Mouse (Mus musculus) urinary bladder, adult 18-20 months (tissue): ENCODE results near the gene Isyna1.
"Not testable (repeated sequence)": the region's sequence is repeated elsewhere in the genome, so short reads cannot be mapped to it uniquely, and the experiment has no call there.

Source experiments
- DNase-seq, 2 experiments: peaks; one replicate each; pipeline ENCODE4 v3.0.0; 2022; ENCODE audit warnings: low spot score in 2 of 2, mixed read lengths in 2 of 2

The Isyna1 gene

GRCm38 (mm10) chr8:70574915-70575314 is 19.3 kb upstream of the Isyna1 start:
- no peak for DNase-seq

GRCm38 (mm10) chr8:70577207-70577606 is 17.0 kb upstream of the Isyna1 start:
- DNase-seq: no peak

- DNase-seq: no peak
Observed at GRCm38 (mm10) chr8:70583476-70584387, 10.4 kb upstream of the Isyna1 start.

DNA sequence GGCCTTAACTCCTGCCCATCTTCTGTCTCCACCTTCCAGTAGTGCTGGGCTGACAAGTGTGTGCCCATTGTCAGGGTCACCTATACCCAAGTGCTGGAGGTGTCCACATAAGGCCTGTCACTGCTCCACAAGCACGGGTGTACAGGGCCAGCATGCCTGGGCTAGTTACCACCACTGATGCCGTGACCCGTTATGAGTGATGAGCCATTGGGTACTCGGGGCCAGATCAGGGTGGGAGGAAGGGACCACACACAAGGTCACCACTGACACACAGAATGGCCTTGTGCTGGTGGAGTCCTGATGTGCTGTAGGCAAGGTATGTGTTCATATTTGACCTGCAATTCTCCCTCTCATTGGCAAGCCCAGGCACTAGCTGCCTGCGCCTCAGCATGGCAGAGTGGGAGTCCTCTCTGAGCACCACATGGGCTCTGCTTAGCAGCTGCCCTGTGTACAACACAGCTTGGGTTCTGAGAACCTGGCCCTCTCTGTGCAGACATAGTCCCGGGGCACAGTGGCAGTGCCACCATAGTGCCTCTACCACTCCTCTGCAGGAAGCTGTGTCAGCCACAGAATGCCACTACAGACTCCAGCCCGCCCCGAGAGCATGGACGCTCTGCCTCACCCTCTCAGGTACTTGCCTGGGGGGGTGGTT is 9.4 kb upstream of the Isyna1 start:
- DNase-seq: no peak

DNA sequence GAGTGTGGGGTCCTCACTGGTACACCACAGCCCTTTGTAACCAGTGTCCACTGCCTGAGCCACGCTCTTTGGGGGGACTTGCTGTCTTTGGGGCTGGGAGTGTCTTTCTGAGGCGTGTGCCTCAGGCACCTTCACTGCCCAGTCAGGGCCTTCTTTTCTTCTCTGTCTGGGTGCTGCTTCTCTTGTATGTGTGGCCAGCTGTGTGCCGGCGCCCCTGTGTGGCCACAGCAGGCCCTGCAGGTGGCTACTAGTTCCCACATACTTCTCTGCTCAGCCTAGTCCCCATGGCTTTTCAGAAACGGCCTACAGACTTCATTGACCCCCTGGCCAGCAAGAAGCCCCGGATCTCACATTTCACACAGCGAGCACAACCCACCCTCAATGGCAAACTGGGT is 8.9 kb upstream of the Isyna1 start:
- DNase-seq: no peak

DNA sequence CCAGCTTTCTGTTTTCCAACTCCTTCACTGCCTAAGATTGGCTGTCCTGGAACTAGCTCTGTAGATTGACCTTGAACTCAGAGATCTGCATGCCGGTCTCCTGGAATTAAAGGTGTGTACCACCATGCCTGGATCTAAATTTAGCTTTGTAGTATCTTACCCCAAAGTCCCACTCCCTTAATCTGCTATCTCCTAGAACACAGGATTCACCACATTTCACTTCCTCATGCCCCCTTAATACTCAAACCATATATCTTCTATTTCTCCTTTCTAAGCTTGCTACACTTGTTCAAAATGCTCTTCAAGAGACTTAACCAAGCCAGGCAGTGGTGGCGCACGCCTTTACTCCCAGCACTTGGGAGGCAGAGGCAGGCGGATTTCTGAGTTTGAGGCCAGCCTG is 6.2 kb upstream of the Isyna1 start:
- DNase-seq: not testable (repeated sequence)

DNA sequence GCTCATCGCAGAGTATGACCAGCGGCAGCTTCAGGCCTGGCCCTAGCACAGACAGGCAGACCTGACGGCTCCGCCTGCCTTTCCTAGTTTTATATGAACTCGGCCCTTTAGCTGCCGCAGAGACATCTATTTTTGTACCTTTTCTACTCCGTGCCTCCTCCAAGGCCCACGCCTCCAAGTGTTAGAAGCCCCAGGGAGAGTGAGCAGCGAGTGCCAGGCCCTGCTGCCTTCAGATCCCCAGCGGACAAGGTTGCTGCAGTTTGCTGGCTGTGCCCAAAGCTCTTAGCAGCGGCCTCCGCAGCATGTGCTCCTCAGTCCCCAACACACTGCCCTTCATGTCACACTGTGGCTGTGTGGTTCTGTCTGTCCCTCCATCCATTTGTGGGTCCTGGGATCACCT is 2.6 kb upstream of the Isyna1 start:
- no peak for DNase-seq

DNA sequence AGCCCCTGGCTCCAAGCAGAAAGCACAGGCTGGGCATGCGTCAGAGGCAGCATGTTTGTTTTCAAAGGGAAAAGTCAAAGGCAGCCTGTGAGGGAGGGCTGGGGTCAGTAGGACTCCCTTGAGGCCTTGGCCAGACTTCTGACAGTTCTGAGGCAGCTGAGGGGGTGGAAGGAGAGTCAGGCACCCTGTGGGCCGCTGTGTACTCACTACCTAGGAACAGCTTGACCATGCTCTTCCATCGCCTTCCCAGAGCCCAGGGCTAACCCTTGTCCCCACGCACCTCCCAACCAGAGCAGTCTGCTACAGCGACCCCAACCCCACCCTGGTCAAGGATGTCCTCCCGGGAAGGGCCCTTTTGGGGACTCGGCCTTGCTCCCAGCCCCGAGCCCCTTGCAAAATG is 1.0 kb upstream of the Isyna1 start:
- DNase-seq: no peak

DNA sequence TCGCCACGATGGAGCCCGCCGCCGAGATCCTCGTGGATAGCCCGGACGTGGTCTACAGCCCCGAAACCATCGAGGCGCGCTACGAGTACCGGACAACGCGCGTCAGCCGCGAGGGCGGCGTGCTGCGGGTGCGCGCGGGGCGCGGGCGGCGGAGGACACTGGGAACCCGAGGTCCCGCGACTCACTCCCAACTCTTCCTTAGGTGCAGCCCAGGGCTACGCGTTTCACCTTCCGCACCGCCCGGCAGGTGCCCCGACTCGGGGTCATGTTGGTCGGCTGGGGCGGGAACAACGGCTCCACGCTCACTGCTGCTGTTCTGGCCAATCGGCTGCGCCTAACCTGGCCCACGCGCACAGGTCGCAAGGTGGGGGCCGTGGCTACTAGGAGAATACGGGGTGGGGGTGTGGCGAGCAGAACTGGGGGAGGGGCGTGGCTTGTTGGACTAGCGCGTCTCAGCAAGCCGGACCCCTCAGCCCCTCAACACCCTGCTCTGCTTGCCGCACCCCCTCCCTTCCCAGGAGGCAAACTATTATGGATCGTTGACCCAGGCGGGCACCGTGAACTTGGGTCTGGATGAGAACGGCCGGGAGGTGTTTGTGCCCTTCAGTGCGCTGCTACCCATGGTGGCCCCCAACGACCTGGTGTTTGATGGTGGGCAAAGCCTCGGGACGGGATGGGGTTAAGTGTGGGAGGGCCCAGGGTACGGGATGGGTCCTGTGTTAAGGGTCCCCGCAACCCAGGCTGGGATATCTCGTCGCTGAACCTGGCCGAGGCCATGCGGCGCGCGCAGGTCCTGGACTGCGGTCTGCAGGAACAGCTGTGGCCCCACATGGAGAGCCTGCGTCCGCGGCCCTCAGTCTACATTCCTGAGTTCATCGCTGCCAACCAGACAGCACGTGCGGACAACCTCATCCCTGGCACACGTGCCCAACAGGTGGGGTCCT is 720 bp downstream of the Isyna1 start:
- DNase-seq: peak in 1 of 2 experiments; percentile 58

DNA sequence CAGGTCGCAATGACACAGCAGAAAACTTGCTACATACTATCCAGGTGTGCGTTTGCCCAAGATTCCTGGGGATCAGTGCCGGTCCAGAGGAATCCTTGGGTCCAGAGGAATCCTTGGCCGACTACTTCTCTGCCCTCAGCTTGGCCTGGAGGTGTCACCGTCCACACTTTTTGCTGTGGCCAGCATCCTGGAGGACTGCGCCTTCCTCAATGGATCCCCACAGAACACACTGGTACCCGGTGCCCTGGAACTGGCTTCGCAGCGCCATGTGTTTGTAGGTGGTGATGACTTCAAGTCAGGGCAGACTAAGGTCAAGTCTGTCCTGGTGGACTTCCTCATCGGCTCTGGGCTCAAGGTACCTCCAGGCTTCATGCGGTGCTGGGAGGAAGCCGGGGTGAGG is 1.6 kb downstream of the Isyna1 start:
- no peak for DNase-seq

DNA sequence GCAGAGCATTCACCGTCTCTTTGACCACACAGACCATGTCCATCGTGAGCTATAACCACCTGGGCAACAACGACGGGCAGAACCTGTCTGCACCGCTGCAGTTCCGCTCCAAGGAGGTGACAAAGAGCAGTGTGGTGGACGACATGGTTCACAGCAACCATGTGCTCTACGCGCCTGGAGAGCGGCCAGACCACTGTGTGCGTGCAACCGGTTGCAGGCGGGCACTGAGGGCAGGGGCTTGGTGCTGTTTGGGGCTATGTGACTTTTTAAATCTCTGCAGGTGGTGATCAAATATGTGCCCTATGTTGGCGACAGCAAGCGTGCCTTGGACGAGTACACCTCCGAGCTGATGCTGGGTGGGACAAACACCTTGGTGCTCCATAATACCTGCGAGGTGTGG is 2.0 kb downstream of the Isyna1 start:
- no peak for DNase-seq

- DNase-seq: no peak
Observed at GRCm38 (mm10) chr8:70596775-70597416, 2.7 kb downstream of the Isyna1 start.

DNA sequence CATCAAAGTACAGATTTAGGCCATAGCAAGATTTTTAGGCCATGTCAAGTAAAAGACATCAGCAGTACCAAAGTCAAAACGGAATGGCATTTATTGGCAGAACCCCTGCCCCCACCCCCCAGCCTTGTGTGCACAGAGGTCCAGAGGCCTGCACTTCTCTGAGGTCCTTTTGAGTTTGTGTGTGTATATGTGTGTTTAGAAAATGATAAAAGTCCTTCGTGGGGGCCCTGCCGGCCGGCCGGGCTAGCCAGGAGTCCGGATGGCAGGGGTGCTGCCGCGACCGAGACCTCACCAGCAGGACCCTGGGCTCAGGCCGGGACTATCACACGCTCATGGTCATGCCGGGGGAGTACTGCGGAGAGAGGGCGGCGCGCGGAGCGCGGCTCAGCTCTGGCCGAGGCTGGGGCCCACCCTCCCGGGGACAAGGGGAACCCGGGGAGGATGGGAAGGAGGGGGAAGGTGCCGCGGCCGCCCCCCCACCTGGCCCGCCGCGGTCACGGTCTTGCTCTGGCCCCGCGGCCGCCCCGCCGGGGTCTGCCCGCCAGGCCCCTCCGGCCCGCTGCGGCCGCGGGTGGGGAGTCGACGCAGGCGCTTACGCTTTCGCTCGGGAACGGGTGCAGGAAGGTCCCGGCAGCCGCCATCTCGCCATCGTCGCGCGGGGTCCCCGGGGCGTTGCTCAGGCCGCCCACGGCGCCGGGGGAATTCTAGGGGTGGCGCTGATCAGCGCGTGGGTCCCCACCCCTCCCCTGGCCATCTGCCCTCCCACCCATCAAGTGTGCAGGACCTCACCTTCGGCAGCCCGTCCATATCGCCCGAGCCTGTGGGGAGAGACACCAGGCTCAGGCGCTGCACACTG is 3.5 kb downstream of the Isyna1 start:
- DNase-seq: no peak

- DNase-seq: peak; percentile 66 to 81
Observed at GRCm38 (mm10) chr8:70598283-70598682, 4.1 kb downstream of the Isyna1 start.

GRCm38 (mm10) chr8:70598722-70599121 is 4.5 kb downstream of the Isyna1 start:
- no peak for DNase-seq

DNA sequence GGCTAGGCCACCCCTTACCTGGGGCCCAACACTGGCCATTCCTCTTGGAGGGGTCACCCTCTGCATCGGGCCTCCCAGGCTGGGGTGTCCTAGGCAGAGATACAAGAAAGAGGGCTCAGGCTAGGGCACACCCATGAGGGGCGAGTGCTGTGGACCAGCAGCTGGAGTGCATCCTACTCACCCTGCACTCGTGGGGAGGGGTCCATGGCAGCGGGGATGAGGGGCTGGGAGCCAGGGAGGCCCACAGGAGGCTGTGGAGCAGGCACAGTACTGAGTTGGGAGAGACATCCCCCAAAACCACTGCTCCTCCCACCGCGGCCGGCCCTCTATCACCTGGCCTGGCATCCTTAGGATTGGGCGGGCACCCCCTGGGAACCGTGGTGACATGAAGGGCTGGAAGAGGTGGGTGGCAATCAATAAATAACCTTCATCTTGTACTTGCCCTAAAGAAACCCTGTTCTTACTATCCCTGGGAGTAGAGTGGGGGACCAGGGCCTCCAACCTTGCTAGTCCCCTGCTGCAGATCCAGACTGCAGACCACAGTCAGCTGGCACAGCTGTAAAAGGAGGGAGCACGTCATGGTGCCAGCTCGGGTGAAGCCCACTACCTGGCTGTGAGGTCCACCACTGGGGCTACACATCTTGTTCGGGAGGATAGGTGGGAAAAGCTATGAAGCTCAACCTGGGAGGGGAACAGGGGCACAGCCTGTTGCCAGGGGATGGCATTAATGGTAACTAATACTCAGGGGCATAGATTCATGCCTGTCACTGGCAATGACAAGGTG is 5.5 kb downstream of the Isyna1 start:
- no peak for DNase-seq

DNA sequence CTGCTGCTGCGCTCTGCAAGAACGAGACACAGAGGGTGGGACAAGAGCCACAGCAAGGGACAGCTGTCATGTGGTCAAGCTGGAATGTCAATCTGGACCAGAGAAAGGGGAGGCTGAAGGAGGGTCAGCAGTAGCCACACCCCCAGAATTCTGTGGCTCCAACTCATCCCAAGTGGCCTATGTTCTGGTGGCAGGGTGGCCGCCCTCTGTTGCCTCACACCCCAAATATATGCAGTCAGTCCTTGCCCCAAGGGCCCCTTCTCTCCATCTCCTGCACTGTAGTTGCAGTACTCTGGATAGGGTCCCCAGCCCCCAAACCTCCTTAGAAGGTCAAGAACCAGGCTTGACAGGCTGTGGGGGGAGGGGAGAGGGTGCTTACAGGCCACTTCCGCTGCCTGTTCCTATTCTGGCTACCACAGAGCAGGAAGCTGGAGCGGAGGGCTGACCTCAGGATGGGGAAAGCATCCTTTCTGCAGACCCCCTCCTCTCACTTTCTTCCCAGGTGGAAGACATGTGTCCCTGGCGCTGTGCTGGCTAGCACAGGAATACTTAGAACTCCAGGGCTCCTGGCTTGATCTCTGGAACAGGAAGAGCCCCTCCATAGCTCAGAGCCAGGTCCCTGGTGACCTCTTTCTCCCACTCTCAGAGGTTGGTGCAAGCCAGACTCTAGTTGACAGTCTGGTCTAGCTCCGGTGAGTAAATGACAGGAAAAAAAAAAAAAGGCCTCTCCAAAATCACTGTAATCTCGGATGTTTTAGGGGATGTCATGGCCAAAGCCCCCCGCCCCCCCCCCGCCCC is 6.5 kb downstream of the Isyna1 start:
- DNase-seq: no peak

GRCm38 (mm10) chr8:70601271-70601649 is 7.1 kb downstream of the Isyna1 start:
- no peak for DNase-seq
